Mouse (Mus musculus) CD4-positive, CD25-positive, alpha-beta regulatory T cell, adult 2 months (primary cell): ENCODE measurements at regions not wholly inside any gene's neighbourhood (a gene's known extent, or its start where the extent isn't known, plus 50 kb on each side); places are given as distances from the start of the nearest gene placed in this dataset.
A peak's percentile ranks its signal among the peaks of the same experiment; 100 is the strongest.

Experiments
- DNase-seq: peaks from one replicate; pipeline ENCODE4 v3.0.0-alpha.2; 2012; ENCODE audit warnings: low read depth, low spot score

- DNase-seq = no peak
These were observed 943.0 kb downstream of the Gsdmc2 start for GRCm38 (mm10) chr15:62901955-62902354.

DNA sequence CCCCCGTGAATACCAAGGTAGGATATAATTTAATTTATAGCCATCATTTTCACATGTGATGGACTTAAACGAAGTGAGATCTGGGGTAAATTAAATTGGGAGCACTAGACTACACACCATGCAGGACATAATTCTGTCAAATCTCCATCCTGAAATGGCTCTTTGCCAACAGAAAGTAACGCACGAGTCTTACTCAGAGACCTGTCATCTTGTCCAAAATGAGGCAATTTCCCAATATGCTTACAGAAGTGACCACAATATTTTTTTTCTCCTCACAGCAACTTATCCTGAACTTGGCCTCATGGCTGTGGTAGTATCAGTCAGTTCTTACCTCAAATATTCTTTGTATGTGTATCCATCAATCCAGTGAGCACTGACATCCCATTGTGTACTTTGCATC is 955.2 kb downstream of the Gsdmc2 start:
- no peak for DNase-seq

DNA sequence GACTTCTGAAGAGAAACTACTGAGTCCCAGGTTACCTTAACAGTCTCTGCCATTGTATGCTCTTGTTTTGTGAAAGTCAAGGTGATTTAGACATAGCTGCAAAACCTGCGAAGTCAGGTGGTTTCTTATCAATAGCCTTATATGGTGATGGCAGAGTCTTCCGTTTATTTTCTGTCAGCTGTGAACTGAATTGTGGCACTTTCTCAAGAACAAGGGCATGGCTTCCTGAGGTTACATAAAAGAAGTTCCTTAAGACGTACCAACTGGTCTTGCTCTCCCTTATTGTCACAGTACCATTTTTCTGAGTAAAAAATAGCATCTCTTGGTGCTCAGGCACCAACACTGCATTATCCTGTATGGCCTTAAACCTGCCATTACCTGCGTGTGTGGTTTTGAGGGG is 959.6 kb downstream of the Gsdmc2 start:
- peak; percentile 29 for DNase-seq

- DNase-seq = no peak
These were observed 973.8 kb downstream of the Gsdmc2 start for GRCm38 (mm10) chr15:62871082-62871766.

- no peak for DNase-seq
These were observed 982.4 kb downstream of the Gsdmc2 start for GRCm38 (mm10) chr15:62862574-62862973.

DNA sequence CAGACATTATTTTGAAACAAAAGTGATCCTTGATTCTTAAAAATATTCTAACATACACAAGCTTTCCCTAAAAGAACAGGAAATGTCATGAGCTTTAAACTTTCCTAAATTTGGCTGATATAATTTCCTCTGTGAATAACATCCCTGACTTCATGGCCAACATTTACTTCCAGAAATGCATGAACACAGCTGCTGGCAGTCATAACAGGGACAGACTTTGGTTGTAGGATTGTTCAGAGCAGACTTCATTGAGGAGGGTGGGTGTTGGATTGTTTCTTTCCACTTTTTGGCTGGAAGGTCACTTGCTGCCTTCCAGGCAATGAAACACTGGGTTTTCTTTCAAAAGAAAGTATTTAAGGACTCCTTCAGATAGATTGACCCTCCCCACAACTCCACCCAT is 983.6 kb downstream of the Gsdmc2 start:
- no peak for DNase-seq

GRCm38 (mm10) chr15:62849326-62849725 is 995.7 kb downstream of the Gsdmc2 start:
- no peak for DNase-seq

GRCm38 (mm10) chr15:62845884-62846283 is 999.1 kb downstream of the Gsdmc2 start:
- DNase-seq = no peak

GRCm38 (mm10) chr15:62825586-62825985 is 1019.4 kb downstream of the Gsdmc2 start:
- DNase-seq = no peak

DNA sequence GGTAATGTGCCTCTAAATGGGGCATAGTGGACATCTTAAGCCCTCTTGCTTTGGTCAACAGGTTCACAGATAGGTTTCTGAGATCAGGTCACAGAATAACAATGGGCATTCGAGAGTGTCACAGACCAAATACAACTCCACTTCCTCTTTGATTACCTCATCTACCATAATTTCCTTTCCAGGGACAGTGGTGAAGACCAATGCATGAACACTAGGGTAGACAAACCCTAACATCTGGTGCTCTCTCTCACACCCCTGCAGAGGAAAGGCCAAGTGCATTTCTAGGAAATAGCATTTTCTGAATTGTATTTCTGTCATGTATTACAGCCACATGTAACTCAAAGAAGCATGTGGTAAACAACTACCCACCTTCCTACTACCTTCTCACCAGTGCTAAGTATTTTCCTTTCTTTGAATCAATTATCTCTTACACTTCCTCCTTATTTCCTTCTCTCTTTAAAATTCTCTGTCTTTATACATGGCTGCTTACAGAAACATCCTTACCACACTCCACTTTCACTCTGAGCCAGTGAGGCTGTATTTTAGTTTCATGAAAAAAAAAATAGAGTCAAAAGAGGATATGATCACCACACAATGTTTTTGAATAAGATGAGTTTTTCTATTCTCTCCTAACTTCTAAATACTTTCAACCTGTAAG is 1021.0 kb downstream of the Gsdmc2 start:
- DNase-seq = peak; percentile 32

DNA sequence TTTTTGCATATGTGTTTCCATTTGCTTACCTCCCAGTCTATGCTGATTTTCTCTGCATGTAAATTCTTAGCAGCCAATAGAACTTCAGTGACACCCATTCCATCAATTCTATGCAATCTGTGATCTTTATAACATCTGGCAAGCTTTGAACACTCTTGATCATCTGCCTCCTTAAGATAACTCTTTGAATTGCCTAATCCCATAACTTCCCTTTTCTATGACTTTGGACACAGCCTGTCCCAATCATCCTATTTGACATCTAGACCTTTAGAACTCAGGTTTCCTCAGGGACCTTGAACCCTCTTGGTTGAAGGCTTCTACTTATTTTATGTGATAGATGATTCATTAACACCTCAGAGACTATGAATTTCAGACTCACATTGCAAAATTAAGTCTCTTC is 1022.7 kb downstream of the Gsdmc2 start:
- DNase-seq = no peak

DNA sequence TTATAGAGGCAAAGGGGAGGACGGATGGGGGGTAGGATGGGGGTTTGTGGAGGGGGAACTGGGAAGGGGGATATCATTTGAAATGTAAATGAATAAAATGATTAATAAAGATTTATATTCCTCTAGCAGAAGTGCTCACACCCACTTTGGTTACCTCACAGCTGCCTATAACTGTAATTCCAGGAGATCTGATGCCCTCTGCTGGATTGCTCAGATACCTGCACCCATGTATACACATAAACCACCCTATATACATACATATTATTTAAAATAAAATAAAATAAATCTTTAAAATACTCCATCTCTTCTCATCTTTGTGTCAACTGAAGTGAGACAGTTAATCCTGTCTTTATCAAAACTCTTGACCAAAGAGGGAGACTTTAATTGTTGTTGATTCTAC is 1031.9 kb downstream of the Gsdmc2 start:
- no peak for DNase-seq

DNA sequence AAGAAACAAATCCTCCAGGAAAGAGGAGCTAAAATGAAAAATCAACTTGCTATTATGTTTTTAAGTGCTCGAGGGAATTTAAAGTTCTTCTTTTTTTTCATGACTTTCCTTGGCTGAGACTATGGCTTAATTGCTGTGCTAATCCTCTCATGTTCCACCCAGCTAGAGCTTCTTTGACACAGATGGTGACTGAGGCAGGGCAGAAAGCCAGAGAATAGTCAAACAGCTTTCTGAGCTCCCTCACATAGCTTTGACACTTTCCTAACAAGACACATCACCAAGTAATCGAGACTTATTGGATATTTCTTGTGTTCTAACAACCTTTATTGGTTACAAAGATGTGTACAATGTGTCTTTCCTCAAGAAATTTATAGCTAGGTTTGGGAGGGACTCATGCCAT is 1033.0 kb downstream of the Gsdmc2 start:
- no peak for DNase-seq

- peak; percentile 45 for DNase-seq
These were observed 1035.7 kb downstream of the Gsdmc2 start for GRCm38 (mm10) chr15:62809320-62809719.

- DNase-seq = no peak
These were observed 1036.7 kb downstream of the Gsdmc2 start for GRCm38 (mm10) chr15:62808087-62808808.

GRCm38 (mm10) chr15:62807364-62807763 is 1037.6 kb downstream of the Gsdmc2 start:
- peak; percentile 59 for DNase-seq

- DNase-seq = peak; percentile 76
These were observed 1042.2 kb downstream of the Gsdmc2 start for GRCm38 (mm10) chr15:62802770-62803169.

DNA sequence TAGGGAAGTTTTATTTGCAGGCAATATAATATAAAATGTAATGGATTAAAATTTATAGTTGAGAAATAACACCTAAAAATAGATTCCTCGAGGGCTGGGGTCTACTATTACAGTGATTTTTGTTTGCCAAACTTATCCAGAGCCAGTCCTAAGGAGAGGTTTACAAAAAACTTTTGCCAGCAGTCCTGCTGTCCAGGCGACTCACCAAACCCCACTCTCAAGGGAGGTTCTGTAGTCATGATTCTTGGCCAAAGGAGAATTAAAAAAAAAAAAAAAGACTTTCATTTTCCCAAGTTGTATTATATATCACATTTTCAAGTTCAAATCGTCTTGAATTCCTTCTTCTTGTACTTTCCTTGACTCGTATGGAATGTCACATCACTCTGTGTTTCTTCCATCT is 1046.2 kb downstream of the Gsdmc2 start:
- no peak for DNase-seq

GRCm38 (mm10) chr15:62793569-62793968 is 1051.4 kb downstream of the Gsdmc2 start:
- no peak for DNase-seq

DNA sequence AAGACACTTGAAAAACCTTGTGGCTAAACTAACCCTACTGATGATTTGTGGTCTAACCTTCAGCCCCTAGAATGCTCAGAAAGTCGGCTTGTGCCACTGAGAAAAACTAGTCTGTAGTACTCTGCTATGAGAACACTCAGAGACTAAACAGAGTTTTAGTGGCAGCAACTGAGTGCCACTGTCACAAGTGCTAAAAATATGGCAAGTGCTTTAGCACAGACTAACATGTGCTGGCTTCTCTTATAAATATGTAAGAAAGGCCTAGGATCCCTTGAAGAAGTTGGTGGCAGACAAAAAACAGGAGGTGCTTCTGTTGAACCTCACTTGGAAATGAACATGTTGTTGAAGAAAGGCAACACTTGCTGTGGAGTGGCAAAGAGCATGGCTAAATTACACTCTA is 1052.9 kb downstream of the Gsdmc2 start:
- DNase-seq = no peak

DNA sequence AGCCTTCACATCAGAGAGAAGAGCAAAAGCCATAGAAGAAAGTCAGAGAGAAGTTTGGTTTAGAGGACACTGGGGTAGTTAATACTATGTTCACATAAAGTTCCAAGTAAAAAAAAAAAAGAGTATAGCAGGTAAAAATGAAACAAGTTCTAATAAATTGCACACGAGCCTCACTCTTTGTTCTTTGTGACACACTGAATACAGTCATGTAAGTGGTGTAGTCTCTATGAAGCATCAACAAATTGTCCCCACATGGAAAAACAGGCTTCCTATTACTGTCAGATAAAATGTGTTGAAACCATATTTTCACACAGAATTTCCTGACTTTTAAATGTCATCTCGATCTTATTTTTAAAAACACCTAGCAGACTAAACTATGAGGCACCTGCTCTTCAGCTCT is 1057.2 kb downstream of the Gsdmc2 start:
- DNase-seq = no peak

DNA sequence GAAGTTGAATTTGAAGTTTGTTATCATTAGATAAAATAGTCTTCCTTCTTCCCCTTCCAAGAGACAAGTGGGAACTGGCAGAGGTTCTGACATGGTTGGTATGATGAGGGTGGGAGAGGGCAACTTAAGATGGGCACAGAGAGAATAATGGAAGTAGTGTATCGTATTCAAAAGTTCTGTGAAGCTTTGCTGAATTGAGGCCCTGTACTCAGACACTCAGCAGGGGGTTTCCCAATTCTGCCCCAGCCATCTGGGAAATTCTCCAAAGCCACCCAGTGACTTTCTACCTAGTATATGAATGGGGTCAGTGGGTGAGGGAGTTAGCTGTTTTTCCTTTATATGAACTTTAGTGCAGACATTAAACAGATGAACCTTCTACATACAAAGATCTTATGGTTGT is 1058.7 kb downstream of the Gsdmc2 start:
- peak; percentile 34 for DNase-seq
